Mouse (Mus musculus) kidney, adult 8-10 months (tissue): ENCODE data around the gene Myt1l.

ENCODE experiments used
- DNase-seq, 2 experiments: peaks; one replicate each; pipeline ENCODE4 v3.0.0; 2022

Myt1l gene

DNA sequence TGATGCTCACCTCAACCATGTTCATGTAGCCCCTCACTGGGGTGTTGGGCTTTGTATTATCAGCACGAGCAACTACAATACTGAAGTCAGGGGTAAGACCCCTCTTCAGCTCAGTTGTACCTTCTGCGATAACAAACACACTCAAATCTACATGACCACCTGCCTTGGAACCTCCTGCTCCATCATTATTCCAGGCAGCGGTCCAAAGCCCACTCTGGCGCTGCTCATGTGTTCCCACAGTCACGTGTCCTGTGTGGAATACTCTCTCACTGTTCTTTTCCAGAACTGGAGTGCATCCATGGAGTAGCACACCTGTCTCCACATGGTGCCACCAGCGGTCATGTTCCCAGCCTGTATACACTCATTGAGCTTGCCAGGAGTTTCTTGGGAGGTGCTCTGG lies 42.2 kb downstream of the Myt1l start:
- no peak for DNase-seq

GRCm38 (mm10) chr12:29571613-29572012 lies 43.4 kb downstream of the Myt1l start:
- no peak for DNase-seq

GRCm38 (mm10) chr12:29593787-29594186 lies 65.6 kb downstream of the Myt1l start:
- no peak for DNase-seq

- DNase-seq, result no peak
Measured at GRCm38 (mm10) chr12:29599916-29600315, 71.7 kb downstream of the Myt1l start.

DNA sequence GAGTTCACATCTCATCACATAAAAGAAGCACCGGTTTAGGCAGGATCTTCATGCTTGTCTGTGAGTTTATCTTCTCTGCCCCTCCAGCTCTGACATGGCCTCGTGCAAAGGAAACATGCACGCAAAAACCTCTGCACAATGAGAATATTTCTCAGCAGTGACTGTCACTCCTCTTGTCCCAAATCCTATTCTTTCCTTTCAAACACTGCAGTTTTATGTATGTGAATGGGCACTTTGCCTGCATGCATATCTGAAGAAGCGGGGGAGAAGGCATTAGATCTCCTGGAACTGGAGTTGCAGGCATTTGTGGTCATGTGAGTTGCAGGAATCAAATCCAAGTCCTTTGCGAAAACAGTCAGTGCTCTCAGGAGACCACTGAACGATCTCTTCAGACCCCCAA lies 73.0 kb downstream of the Myt1l start:
- no peak for DNase-seq

DNA sequence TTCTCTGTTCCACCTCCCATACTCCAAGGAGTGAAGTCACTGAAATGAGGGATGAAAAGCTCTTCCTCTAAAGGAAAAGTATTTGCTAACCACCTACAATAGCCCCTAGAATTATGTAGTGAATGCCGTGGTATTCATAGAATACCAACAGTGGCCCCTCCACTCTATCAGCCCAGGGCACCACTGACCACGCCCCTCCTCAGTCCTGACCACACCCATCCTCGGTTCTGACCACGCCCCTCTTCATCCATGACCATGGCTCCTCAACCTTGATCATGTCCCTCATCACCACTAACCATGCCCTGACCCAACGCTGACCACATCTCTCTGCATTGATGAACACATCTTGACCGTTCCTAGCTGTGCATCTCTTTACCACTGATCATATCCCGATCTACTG lies 76.5 kb downstream of the Myt1l start:
- DNase-seq, result no peak

DNA sequence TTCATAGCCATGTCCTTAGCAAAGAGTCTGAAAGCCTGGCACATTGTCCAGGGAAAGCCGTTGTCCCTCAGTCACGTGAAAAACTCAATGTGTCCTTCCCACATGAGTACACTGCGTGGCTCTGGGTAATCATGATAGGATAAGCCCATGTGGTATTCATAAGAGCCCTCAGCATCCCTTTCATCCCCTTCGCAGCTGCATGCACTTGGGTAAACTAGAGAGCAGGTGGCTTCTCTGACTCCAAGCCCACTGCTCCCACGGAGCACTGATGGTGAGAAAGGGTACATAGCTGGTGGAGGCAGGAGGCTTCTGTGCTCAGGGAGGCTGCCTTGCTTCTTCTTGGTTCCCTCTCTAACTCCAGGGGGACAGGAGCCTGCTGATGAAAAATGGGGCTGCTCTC lies 76.9 kb downstream of the Myt1l start:
- no peak for DNase-seq

DNA sequence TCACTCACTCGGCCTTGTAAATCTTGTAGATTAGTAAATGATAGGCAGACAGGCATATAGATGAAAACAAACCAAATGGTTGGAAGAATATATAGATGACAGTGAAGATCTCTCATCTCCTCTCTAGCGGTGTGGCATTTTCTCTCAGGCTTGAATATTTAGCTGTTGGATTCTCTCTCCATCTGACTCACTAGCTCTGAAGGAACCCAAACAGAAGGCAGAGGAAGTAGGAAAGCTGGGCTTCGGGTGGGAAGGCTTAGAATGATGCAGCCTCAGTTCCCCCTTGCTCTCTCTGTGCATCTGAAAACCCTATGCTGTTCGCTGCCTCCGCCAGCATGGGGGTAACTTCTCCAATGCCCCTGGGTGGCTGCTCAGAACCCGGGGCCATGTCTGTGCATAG lies 78.0 kb downstream of the Myt1l start:
- DNase-seq, result no peak

DNA sequence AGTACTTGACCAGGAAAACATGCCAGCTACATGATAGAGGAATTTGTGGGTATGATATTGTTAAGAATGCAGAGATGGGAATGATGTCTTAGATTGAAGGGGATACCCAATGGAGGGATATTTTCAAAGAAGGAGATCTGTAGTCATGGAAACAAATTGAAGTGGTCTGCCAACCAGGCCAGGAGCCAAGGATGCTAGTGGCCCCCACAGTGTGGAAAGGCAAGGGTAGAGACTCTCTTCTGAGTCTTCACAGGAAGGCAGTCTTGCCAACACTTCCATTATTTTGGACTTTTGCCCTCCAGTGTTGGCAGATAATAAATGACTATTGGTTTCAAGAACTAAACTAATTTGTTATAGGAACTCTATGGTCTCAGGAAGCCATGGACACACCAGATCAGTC lies 89.6 kb downstream of the Myt1l start:
- no peak for DNase-seq

DNA sequence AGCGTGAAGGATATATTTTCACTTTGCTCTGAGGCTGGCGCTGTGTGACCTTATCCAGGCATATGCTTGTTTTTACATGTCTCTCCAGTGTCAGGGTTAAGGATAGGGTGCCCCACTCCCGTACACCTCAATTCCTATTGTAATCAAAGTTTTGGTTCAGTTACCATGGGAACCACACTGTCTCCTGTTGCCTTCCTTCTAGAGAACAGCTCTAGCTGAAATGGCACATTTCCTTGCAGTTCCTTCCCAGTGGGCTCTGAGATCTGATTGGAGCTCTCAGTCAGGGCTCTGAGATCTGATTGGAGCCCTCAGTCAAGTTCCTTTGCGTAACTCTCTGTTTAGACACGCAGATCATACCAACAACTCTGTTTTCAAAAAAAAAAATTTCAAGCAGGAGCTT lies 93.3 kb downstream of the Myt1l start:
- DNase-seq, result no peak

GRCm38 (mm10) chr12:29627956-29628750 lies 100.0 kb downstream of the Myt1l start:
- peak in 1 of 2 experiments; percentile 5 for DNase-seq

DNA sequence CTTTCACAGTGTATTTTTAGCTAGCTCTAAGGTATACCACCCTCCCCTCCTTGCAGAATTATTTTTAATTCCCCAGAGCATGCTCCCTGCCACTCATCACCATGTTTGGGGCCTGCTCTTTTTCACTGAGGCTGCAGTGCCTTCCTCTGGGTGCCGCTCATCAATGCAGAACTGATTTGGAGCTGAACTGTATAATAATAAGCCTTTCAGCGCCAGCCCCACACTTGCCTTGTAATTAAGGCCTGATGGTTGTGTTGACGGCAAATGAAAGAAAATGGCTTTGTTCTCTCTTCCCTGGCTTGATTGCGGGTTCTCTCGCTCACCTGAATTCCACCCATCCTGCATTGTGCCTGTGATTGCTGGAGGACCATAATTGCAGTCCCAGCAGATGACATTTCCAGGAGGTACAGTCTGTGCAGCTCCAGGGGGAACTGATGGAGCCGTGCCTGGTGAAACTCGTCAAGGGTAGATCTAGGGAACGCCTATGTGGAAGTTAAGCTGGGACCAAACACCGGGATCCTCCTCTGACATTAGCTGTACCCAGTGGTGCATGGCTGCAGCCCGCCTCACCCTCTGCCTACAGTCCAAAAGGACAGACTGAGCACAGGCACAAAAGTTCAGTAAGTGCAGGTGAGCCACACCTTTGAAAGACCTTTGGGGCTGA lies 101.8 kb downstream of the Myt1l start:
- peak; percentile 4 to 10 for DNase-seq

- no peak for DNase-seq
Measured at GRCm38 (mm10) chr12:29634509-29634908, 106.3 kb downstream of the Myt1l start.

- DNase-seq, result no peak
Measured at GRCm38 (mm10) chr12:29639543-29640196, 111.5 kb downstream of the Myt1l start.

GRCm38 (mm10) chr12:29640201-29640600 lies 112.0 kb downstream of the Myt1l start:
- DNase-seq, result no peak

DNA sequence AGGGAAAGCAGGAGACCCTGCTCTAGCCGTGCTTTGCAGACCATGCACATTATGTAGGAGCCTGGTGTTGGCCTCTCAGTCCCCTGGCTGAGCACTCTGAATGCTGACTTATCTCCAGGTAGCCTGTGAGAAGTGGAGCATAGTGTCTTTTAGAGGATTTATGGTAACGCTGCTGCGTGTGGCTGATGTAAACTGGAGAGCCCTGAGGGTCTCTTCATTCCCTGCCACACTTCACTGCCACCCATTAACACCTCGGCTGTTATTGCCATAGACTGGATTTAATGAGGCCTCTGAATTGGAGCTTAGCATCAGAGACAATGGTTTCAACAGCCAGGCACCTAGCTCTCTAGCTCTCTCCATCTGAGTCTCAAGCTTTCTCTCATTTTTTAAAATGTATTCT lies 114.7 kb downstream of the Myt1l start:
- no peak for DNase-seq

DNA sequence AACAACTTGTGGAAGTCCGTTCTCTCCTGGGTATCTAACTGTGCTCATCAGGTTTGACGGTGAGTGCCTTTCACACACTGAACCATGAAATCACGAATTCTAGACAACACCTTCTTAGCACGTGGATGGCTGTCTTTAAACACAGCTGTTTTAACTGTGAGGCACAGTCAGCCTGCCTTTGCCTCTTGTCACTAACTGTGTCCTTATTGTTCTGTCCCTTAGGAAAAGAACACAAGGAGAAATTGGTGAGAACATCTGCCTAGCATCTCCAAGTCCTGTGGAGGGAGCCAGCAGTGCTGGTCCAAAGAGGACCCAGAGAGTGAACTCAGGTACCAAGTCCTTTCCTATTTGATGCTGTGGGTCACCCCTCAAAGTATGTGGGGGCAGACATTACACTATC lies 115.9 kb downstream of the Myt1l start:
- no peak for DNase-seq

- DNase-seq, result no peak
Measured at GRCm38 (mm10) chr12:29644721-29645120, 116.5 kb downstream of the Myt1l start.

- DNase-seq, result no peak
Measured at GRCm38 (mm10) chr12:29649510-29650152, 121.4 kb downstream of the Myt1l start.

DNA sequence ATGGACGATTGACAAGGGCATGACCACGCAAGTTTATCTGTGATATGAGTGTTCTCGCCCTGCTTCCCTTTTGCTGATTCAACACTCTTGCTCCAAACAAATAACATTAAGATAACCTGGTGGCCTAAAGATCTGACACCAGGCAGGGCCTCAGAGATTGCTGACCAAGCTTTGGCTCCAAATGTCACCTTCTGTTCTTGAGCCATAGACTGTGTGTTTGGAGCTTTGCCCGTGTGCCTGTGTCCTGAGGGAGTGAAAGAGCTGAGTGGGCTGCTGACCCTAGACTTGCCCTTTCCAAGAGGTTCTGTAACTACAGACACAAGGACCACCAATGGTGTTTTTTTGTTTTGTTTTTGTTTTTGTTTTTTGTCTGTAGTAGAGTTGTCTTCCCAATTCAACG lies 124.3 kb downstream of the Myt1l start:
- DNase-seq, result no peak

GRCm38 (mm10) chr12:29655197-29655632 lies 127.0 kb downstream of the Myt1l start:
- no peak for DNase-seq

DNA sequence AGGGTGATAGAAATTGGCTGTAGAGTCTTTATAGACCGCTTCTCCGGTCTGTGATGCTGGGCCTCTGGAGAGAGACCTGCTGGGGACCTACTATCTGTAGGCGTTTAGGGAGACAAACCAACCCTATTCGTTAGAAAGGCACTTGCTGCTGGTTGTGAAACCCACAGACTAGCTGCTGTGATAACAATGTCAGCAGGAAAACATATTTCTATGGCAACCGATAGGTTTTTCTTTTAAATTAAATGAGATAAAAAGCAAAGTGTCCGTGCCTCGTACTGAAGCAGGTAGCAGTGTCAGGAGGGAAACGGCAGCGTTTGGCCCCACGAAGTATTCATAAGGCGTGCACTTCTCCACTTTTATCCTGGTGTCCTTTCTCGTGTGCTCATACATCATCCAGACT lies 127.5 kb downstream of the Myt1l start:
- DNase-seq, result no peak

GRCm38 (mm10) chr12:29657061-29657460 lies 128.9 kb downstream of the Myt1l start:
- DNase-seq, result no peak

DNA sequence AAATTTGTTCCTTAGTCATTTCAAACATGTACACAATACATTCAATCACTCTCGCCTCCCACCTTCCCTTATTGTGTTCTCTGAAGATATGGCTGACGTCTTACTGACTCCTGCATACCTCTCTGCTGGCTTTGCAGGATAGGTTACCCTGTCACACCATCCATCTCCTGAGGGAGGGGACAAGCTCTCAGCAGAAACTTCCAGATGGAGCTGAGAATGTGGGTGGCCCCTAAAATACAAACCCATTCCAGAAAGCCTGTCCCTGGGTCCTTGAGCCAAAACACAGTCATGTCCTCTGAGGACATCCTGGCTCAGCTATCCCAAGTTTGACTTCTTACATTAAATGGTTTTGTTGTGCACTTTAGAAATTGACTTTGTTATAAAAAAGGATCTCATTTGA lies 129.7 kb downstream of the Myt1l start:
- DNase-seq, result no peak
